Mouse (Mus musculus) MEL (cell line): ENCODE results near the gene Fbxl7.

Source experiments
- CHD1 ChIP-seq: IDR thresholded peaks from 2 replicates; pipeline ENCODE4 v1.6.1; 2012; ENCODE audit warnings: low read depth, mild to moderate bottlenecking, inconsistent platforms, low read length, improper control_type of control experiment
- CHD2 ChIP-seq: IDR thresholded peaks from 2 replicates; pipeline ENCODE4 v1.6.1; 2011; ENCODE audit warnings: low read length, improper control_type of control experiment
- CTCF ChIP-seq, 3 experiments: IDR thresholded peaks in 2 of 3; conservative IDR thresholded peaks in 1 of 3; 2 replicates each; pipeline ENCODE4 v1.5.1; 2011 to 2012; ENCODE audit warnings: low read length in 3 of 3, low read depth in 2 of 3, mild to moderate bottlenecking in 2 of 3, improper control_type of control experiment in 1 of 3, inconsistent platforms in 1 of 3, mixed read lengths in 1 of 3, moderate library complexity in 1 of 3; ENCODE audit not compliant: control insufficient read depth in 1 of 3, insufficient read depth in 1 of 3, poor library complexity in 1 of 3, severe bottlenecking in 1 of 3
- E2F4 ChIP-seq: IDR thresholded peaks from 2 replicates; pipeline ENCODE4 v1.6.1; 2011; ENCODE audit warnings: low read depth, low read length, improper control_type of control experiment, borderline replicate concordance
- ELF1 ChIP-seq: IDR thresholded peaks from 2 replicates; pipeline ENCODE4 v1.6.1; 2014; ENCODE audit warnings: low read depth, mild to moderate bottlenecking, inconsistent platforms, low read length, improper control_type of control experiment, moderate library complexity
- EP300 ChIP-seq, 2 experiments: IDR thresholded peaks; 2 replicates each; pipeline ENCODE4 v1.6.1; 2011; ENCODE audit warnings: improper control_type of control experiment in 2 of 2, low read length in 2 of 2, low read depth in 1 of 2, mild to moderate bottlenecking in 1 of 2
- MAFK ChIP-seq: IDR thresholded peaks from 2 replicates; pipeline ENCODE4 v1.6.1; 2011; ENCODE audit warnings: low read depth, mild to moderate bottlenecking, low read length, improper control_type of control experiment, borderline replicate concordance
- MAX ChIP-seq: IDR thresholded peaks from 2 replicates; pipeline ENCODE4 v1.6.1; 2011; ENCODE audit warnings: low read length, improper control_type of control experiment
- POLR2A ChIP-seq, 2 experiments: IDR thresholded peaks; 2 replicates each; pipeline ENCODE4 v1.6.1; 2011 to 2012; ENCODE audit warnings: low read length in 2 of 2, mild to moderate bottlenecking in 2 of 2, control low read depth in 1 of 2, improper control_type of control experiment in 1 of 2, low read depth in 1 of 2, moderate library complexity in 1 of 2; ENCODE audit not compliant: control insufficient read depth in 1 of 2, insufficient read depth in 1 of 2, poor library complexity in 1 of 2
- POLR2AphosphoS5 ChIP-seq: IDR thresholded peaks from 2 replicates; pipeline ENCODE4 v1.6.1; 2012; ENCODE audit warnings: low read depth, borderline replicate concordance, mild to moderate bottlenecking, inconsistent platforms, low read length, moderate library complexity, mixed read lengths
- TAL1 ChIP-seq: IDR thresholded peaks from 2 replicates; pipeline ENCODE4 v1.6.1; 2012; ENCODE audit warnings: mild to moderate bottlenecking, inconsistent platforms, low read length, moderate library complexity, mixed read lengths
- UBTF ChIP-seq: IDR thresholded peaks from 2 replicates; pipeline ENCODE4 v1.6.1; 2012; ENCODE audit warnings: low read depth, mild to moderate bottlenecking, inconsistent platforms, low read length, improper control_type of control experiment, moderate library complexity, borderline replicate concordance; ENCODE audit not compliant: insufficient read depth
- ZC3H11A ChIP-seq: IDR thresholded peaks from 2 replicates; pipeline ENCODE4 v1.6.1; 2012; ENCODE audit warnings: low read depth, mild to moderate bottlenecking, inconsistent platforms, low read length, improper control_type of control experiment

- TF ChIP-seq TAL1 (no peak), CTCF (IDR thresholded peaks at IDR 0.05 in 2 of 3, conservative IDR thresholded peaks at IDR 0.05 in 1 of 3; ENCODE audit: control insufficient read depth in 1 of 3, insufficient read depth in 1 of 3, low read depth in 2 of 3, low read length in 3 of 3, poor library complexity in 1 of 3, severe bottlenecking in 1 of 3) (no peak), MAX (no peak), E2F4 (no peak), POLR2AphosphoS5 (no peak), POLR2A (IDR thresholded peaks at IDR 0.05; ENCODE audit: control insufficient read depth in 1 of 2, insufficient read depth in 1 of 2, low read depth in 1 of 2, low read length in 2 of 2, poor library complexity in 1 of 2) (no peak), MAFK (no peak), CHD2 (no peak), EP300 (IDR thresholded peaks at IDR 0.05; ENCODE audit: low read depth in 1 of 2, low read length in 2 of 2) (no peak), ELF1 (no peak), CHD1 (no peak), ZC3H11A (no peak), UBTF (no peak)
Measured at GRCm38 (mm10) chr15:26628181-26628580, 267.2 kb downstream of the Fbxl7 start.
